Mouse (Mus musculus): ENCODE data around the gene Cnst.

Gene Cnst

DNA sequence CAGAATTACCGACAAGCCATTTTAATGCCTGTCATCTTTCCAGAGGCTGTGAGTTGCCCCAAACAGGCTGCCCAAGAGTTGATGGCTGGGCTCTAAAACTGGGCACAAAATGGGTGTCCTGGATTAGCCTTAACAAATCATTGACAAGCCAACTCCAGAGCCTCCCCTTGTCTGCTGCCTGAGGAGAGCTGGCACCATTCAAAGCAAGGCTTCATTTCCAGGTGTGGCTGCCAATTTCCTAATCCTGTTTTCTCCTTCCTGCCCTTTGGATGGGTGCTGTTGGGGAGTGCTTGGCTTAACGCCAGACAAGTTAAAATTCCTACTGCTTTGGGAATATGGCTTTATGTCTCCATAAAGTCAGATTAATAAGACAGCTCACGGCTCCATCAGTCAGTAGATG is 98.0 kb downstream of the Cnst start:
- POLR2A ChIA-PET, result interaction anchor here in 2 of 4 experiments (0.6 to 1.2 kb wide), 2 partner anchors 16 to 23 kb away, joined by 3 read pairs; no protein-coding TSS in a partner anchor
- CTCF ChIA-PET, result interaction anchor here in 3 of 4 experiments (0.7 to 5.0 kb wide), 11 partner anchors 20 to 201 kb away, joined by 3 to 45 read pairs (median 5); no protein-coding TSS in a partner anchor

DNA sequence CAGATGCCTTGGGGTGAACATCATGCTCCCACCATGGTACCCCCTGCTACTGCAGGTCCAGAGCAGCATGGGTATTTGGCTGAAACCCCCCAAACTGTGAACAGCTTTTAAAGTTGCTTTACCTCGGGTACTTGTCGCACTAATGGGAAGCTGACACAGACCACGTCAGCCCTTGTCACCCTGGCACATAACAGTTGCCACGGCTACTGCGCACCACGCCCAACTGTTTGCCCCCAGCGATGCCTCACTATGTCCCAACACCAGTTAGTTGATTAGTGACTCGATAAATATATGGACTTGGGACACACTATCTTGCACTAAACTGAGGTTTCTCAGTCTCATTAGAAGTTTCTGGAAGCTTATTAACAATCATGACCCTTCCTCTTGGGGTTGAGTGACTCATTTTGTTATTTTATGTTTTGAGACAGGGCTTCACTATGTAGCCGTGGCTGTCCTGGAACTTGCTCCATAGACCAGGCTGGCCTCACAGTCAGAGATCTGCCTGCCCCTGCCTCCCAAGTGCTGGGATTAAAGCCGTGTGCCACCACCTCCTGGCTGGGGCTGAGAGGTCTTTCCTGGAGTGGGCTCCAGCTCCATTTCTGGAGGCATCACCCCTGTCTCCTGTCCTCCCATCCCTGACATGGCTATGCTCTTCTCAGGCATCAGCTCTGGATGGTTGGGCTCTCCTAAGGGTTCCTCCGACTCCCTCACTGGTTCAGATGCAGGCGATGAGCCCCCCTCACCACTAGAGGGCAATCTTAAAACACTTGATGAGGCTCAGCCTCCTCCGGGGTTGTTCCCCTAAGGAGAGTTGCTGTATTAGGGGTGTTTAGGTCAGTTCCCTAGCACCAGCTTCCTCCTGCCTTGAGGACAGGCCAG is 99.2 kb downstream of the Cnst start:
- POLR2A ChIA-PET, result interaction anchor here in 3 of 4 experiments (0.6 to 1.9 kb wide), 7 partner anchors 13 to 401 kb away, joined by 3 to 8 read pairs (median 4); no protein-coding TSS in a partner anchor
- CTCF ChIA-PET, result interaction anchor here (0.6 to 5.0 kb wide), 42 partner anchors 12 to 707 kb away, joined by 3 to 45 read pairs (median 3); partner anchors contain the start of genes Kif28 (in 1 of the 4) and Sccpdh (in 1 of the 4)

DNA sequence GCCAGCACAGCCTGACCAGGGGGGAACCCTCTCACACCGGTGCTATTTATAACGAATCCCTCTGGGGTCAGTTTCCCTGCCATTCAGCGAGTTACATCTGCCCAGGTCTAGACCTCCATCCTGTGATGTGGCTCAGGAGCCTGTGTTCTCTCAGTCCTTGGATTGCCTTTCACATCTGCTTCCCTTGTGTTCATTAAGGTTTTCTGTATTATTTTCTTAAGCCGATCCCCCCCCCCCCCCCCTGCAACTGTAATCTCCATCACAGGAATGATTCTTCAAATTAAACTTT is 99.8 kb downstream of the Cnst start:
- ChIA-PET CTCF (interaction anchor here (0.7 to 5.0 kb wide), 22 partner anchors 18 to 580 kb away, joined by 3 to 45 read pairs (median 4); partner anchors contain the start of genes Kif28 (in 1 of the 4) and Sccpdh (in 1 of the 4)), POLR2A (interaction anchor here in 1 of 4 experiments (0.7 to 1.9 kb wide), 4 partner anchors 13 to 89 kb away, joined by 3 to 4 read pairs (median 4); no protein-coding TSS in a partner anchor)

DNA sequence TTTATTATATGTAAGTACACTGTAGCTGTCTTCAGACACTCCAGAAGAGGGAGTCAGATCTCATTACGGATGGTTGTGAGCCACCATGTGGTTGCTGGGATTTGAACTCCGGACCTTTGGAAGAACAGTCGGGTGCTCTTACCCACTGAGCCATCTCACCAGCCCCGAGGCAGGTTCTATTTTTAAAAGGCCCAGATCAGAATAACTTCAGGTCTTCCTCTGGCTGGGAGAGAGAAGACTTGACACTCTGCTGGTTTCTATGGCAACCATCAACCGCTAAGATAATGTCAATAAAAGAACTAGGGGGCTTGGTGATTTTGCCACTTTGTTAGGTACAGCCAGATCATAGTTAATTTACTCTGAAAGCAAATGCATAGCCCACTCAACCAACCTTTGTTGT is 102.5 kb downstream of the Cnst start:
- ChIA-PET POLR2A (interaction anchor here in 1 of 4 experiments (0.6 to 1.6 kb wide), 2 partner anchors 19 to 96 kb away, joined by 3 to 7 read pairs; partner anchors contain the start of gene Sccpdh), CTCF (interaction anchor here in 3 of 4 experiments (0.5 to 1.0 kb wide), 4 partner anchors 86 to 195 kb away, joined by 3 to 5 read pairs (median 3); no protein-coding TSS in a partner anchor)

DNA sequence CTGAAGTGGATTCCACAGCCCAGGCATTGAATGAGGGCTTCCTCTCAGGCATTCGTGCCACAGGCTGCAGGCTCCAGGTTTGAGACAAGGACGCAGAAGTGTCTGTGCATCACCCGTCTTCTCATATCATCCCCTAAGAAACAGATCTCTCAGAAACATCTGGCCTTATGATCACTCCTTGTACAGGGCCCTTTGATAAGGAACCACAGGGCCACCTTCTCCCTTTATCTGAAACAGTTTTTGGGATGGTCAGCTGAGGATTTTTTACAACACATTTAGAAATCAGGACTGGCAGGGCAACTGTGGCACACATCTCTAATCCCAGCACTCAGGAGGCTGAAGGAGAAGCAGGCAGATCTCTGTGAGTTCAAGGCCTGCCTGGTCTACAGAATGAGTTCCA is 103.2 kb downstream of the Cnst start:
- POLR2A ChIA-PET, result interaction anchor here in 1 of 4 experiments (1.2 to 1.6 kb wide), 2 partner anchors 15 to 18 kb away, joined by 3 to 7 read pairs; partner anchors contain the start of gene Sccpdh
- CTCF ChIA-PET, result interaction anchor here in 3 of 4 experiments (0.5 to 1.0 kb wide), 3 partner anchors 85 to 195 kb away, joined by 3 read pairs; no protein-coding TSS in a partner anchor

DNA sequence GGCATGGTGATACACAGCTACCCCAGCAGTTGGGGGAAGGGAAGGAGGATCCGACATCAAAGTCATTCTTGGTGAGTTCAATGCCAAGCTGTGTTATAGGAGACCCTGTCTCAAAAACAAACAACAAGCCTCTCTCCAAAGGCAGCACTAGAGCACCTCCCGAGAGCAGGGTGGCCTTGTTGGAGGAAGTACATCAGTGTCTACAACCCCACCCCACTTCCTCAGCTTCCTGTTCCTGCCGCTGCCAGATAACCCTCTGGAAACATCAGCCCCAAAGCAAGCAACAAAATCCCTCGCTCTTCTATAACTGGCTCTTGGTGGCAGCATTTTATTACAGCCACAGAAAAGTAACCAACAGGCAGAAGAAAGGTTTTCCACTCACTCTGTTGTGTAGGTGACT is 104.1 kb downstream of the Cnst start:
- CTCF ChIA-PET, result interaction anchor here in 1 of 4 experiments (1.1 kb wide), 1 partner anchor 85 kb away, joined by 3 read pairs; no protein-coding TSS in a partner anchor
- POLR2A ChIA-PET, result interaction anchor here in 1 of 4 experiments (1.2 to 1.6 kb wide), 3 partner anchors 14 to 78 kb away, joined by 3 to 7 read pairs (median 3); partner anchors contain the start of gene Sccpdh

DNA sequence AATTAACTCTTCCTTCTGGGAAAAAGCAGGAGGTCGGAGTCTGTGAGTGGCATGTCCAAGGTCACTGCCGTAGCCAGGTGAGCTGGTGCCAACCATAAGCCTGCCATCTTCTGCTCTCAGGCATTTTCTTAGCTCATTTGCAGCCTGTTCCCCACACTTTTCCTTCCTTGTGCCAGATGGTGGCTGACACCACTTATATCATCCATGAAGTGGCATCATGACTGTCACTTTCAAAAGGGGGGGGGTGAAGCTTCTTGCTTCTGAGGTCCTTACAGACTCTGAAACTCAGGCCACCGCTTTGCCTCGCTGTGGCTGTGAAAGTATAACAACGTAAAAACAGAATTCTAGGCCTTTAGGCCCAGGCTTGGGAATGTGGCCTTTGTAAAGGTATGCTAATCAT is 105.1 kb downstream of the Cnst start:
- ChIA-PET POLR2A (interaction anchor here in 1 of 4 experiments (1.0 to 1.9 kb wide), 3 partner anchors 13 to 184 kb away, joined by 3 to 5 read pairs (median 3); no protein-coding TSS in a partner anchor), CTCF (interaction anchor here in 1 of 4 experiments (0.9 to 1.1 kb wide), 2 partner anchors 83 to 84 kb away, joined by 3 read pairs; no protein-coding TSS in a partner anchor)

DNA sequence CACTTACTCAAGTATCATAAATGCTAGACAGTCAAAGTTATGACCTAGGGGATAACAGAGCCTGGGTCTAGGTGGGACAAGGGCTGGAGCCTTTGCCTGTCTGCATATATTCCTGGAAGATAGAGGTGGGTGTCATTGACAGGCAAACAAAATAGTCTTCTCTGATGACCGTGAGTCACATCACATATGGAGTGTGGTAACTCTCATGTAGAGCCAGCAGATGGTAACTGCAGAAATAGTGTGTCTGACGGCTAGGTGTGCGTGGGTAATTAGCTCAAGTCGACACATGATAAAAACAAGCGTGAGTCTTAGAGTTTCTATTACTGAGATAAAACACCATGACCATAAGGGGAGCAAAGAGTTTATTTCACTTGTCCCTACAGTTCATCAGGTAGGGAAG is 116.9 kb downstream of the Cnst start:
- POLR2A ChIA-PET, result interaction anchor here in 1 of 4 experiments (1.2 to 1.5 kb wide), 3 partner anchors 10 to 34 kb away, joined by 3 to 5 read pairs (median 5); no protein-coding TSS in a partner anchor
- CTCF ChIA-PET, result interaction anchor here in 2 of 4 experiments (0.7 to 1.7 kb wide), 3 partner anchors 30 to 71 kb away, joined by 3 to 4 read pairs (median 3); no protein-coding TSS in a partner anchor

DNA sequence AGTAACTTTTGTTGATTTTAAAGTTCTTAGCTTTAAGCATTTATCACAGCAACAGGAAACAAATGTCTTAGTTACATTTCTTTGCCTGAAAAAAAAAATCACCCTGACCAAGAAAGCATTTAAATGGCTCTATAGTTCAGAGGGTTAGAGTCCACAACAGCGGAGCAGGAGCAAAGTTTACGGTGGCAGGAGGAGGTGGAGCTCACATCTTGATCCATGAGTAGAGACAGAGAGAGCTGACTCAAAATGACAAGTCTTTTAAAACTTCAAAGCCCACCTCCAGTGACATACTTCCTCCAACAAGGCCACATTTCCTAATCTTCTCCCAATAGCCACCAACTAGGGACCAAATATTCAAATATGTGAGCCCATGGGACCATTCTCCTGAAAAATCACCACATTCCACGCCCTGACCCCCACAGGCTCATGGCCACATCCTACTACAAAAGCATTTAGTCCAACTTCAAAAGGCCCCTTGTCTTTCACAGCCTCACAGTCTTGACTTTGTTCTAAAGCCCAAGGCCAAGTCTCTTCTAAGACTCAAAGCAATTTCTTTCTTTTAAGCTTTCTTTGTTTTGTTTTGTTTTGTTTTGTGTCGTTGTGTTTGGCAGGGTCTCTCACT is 118.2 kb downstream of the Cnst start:
- ChIA-PET CTCF (interaction anchor here in 3 of 4 experiments (0.6 to 1.7 kb wide), 5 partner anchors 12 to 71 kb away, joined by 3 to 4 read pairs (median 3); no protein-coding TSS in a partner anchor), POLR2A (interaction anchor here in 1 of 4 experiments (0.7 to 1.8 kb wide), 7 partner anchors 10 to 41 kb away, joined by 3 to 5 read pairs (median 4); no protein-coding TSS in a partner anchor)

DNA sequence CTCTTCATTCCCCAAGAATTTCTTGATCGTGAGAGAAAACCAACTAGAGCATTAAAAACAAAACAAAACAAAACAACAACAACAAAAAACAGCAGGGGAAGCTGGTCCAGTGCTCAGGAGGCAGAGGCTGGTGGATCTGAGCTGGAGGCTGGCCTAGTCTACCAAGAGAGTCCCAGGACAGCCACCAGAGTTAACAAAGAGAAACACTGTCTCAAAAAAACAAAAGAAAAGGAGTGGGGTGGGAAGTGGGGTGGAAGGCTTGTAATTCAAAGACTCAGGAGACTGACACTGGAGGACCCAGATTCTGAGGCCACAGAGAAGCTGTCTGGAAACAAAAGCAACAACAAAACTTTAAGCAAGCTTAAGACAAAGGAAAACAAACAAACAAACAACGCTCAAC is 120.8 kb downstream of the Cnst start:
- CTCF ChIA-PET, result interaction anchor here (0.7 to 2.9 kb wide), 11 partner anchors 21 to 1552 kb away, joined by 3 to 18 read pairs (median 6); no protein-coding TSS in a partner anchor

DNA sequence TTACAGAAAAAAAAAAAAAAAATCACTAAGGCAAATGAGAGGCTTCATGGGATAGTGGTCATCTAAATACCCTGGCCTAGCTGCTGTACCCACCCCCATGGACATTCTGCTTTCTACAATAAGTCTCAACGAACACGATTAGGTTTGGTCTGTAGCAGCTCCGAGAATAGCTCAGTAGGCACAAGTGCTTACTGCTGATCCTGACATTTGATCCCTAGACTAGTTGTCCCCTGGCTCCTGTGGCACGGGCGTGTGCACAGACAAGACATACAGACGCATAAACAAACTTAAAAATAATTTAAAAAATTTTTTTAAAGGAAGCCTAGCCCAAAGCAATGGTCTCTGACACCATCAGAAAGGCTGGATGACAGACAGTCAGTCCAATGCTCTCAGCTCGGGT is 121.3 kb downstream of the Cnst start:
- ChIA-PET CTCF (interaction anchor here (0.7 to 2.9 kb wide), 12 partner anchors 15 to 1552 kb away, joined by 3 to 18 read pairs (median 4); no protein-coding TSS in a partner anchor), POLR2A (interaction anchor here in 3 of 4 experiments (0.6 to 3.7 kb wide), 21 partner anchors 10 to 149 kb away, joined by 3 to 23 read pairs (median 4); partner anchors contain the start of gene Smyd3 (in 1 of the 3))

More for the DNA sequence above, 120.8 kb downstream of the Cnst start:
- POLR2A ChIA-PET, result interaction anchor here in 3 of 4 experiments (0.7 to 3.7 kb wide), 9 partner anchors 10 to 149 kb away, joined by 3 to 23 read pairs (median 4); partner anchors contain the start of gene Smyd3 (in 1 of the 3)

DNA sequence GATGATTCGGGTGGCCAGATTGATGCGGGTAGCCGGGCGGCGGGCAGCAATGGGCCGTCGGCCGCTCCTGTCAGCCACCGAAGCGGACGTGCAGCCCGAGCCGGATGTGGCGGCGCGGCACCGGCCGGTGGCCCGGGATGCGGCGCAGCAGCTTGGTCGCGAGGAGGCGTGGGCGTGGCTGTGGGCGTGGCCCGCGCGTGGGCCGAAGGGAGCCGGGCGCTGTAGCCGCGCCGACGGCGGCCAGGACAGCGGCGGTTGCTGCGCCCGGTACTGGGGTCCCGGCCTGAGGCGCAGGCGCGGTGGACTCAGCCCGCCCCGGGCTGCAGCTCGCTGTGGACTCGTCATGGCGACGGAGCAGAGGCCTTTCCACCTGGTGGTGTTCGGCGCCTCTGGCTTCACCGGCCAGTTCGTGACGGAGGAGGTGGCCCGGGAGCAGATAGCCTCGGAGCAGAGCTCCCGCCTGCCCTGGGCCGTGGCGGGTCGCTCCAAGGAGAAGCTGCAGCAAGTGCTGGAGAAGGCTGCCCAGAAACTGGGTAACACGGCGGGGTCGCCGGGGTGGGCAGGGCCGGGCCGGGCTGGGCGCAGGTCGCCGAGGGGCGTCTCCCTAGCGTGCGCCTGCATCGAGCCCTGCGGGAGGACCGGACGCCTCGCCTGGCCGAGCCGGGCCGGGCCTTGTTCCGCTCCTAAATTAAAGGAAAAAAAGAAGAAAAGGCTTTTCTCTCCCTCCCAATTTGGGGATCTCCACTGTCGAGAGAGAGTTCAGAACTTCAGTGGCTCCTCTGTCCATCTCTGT is 122.0 kb downstream of the Cnst start, which contains the start of gene Sccpdh:
Gene Sccpdh, plus strand, starts transcription at position 198 of the 793 bp plus-strand sequence.
- ChIA-PET POLR2A (interaction anchor here in 3 of 4 experiments (0.5 to 3.7 kb wide), 24 partner anchors 9 to 745 kb away, joined by 3 to 23 read pairs (median 4); partner anchors contain the start of gene Smyd3 (in 2 of the 3)), CTCF (interaction anchor here (0.6 to 2.9 kb wide), 12 partner anchors 15 to 955 kb away, joined by 3 to 18 read pairs (median 5); no protein-coding TSS in a partner anchor)

DNA sequence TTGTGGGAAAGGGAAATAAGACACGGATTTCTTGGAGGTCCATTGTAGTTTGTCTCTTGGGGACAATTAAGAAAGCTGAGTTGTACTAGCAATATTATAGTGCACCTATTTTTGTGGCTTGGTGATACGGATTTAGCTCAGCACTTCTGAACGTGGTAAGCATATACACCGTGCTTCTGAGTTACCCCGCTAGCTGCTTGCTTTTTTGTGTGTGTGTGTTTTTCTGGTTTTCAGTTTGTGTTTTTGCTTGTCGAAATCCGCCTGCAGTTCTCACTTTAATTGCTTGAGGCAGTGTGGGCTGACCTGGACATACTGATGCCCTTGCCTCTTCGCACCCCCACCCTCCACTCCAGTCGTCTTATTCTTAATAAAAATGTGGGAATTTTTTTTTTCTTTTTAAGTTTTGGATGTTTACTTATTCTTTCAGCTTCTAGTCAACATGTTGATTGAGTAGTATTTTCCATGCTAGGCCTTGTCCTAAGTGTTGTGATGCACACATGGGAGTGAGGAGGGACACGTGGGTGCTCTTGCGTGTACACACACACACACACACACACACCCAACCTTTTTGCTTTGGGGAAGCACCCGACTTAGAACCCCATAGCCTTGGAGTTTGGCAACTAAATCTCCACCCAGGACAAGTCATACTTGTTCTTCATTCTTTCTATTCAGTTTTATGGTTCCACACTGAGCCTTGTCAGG is 122.8 kb downstream of the Cnst start:
- POLR2A ChIA-PET, result interaction anchor here in 2 of 4 experiments (0.5 to 3.7 kb wide), 10 partner anchors 8 to 194 kb away, joined by 3 to 23 read pairs (median 3); partner anchors contain the start of gene Smyd3 (in 1 of the 2)
- CTCF ChIA-PET, result interaction anchor here (0.6 to 2.9 kb wide), 6 partner anchors 23 to 66 kb away, joined by 3 to 18 read pairs (median 6); no protein-coding TSS in a partner anchor

DNA sequence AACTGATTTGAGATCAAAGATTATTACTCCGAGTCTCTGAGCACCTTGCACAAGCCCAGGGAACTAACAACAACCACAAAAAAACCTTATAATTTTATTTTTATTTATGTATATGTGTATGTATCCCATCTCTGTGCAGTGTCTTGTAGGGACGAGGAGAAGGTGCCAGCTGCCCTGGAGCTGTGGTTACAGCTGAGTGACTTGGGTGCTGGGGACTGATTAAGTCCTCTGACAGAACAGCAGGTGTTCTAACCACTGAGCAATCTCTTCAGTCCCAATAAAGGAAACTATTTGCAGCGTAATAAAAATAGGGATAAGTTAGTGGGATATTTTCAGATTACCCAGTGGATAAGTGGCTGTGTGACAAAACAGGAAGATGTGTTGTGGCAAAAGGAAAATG is 128.2 kb downstream of the Cnst start:
- POLR2A ChIA-PET, result interaction anchor here in 1 of 4 experiments (0.7 to 1.4 kb wide), 2 partner anchors 10 to 109 kb away, joined by 3 to 4 read pairs; no protein-coding TSS in a partner anchor
- CTCF ChIA-PET, result interaction anchor here in 1 of 4 experiments (1.4 kb wide), 1 partner anchor 61 kb away, joined by 4 read pairs; no protein-coding TSS in a partner anchor

DNA sequence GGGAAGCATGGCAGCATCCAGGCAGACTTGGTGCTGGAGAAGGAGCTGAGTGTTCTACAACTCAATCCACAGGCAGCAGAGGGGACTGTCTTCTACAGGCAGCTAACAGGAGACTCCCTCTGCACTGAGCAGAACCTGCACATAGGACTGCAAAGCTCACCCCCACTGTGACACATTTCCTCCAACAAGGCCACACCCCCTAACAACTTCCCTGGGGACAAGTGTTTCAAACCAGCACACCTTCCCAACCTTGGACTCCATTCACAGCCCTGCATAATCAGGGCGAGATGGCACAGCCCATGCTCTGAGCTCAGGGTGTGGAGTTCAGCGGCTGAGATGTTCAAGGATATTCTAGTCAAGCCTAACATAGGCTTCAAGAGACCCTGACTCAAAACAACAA is 130.9 kb downstream of the Cnst start:
- ChIA-PET POLR2A (interaction anchor here in 3 of 4 experiments (0.6 to 3.6 kb wide), 5 partner anchors 9 to 779 kb away, joined by 3 to 23 read pairs (median 3); partner anchors contain the start of gene Sccpdh (in 2 of the 3)), CTCF (interaction anchor here in 3 of 4 experiments (1.1 to 1.3 kb wide), 3 partner anchors 31 to 67 kb away, joined by 3 to 5 read pairs (median 3); no protein-coding TSS in a partner anchor)
